Mouse (Mus musculus): ENCODE data around the gene Spdya.

DNA sequence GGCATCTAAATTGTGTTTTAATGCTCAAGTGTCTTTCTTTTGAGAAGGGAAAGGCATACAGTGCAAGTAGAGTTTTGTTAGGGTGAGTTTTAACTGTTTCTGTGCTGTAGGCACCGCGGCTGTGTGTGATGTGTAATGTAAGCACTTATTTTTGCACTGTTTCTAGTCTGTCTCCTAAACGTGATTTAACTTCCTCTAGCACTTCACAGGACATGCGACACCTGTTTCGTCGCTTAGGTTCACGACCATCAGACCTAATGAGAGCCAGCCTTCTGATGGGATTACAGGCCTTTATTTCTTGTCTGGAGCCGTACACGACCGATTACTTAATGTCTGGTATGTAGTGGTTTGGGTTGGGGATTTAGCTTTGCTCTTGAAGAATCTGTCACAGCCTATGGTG lies 79.9 kb downstream of the Spdya start:
- no peak for TF ChIP-seq CTCF (IDR thresholded peaks at IDR 0.05; ENCODE audit: low read depth)
- no peak for TF ChIP-seq EP300 (IDR thresholded peaks at IDR 0.05; ENCODE audit: low read depth)

Measured in heart, postnatal 0 days (tissue).